Mouse (Mus musculus): ENCODE results near the gene Rtl8a. TPM values are rescaled to one million over a fixed set of nuclear protein-coding genes. Genes with fewer than 3 reads are reported as not detected.
"Not testable (repeated sequence)": the region's sequence is repeated elsewhere in the genome, so short reads cannot be mapped to it uniquely, and the experiment has no call there.

Rtl8a gene
- polyA plus RNA-seq, 1 experiment = 46.1 TPM

GRCm38 (mm10) chrX:53645885-53646284 lies 2.4 kb upstream of the Rtl8a start:
- TF ChIP-seq POLR2A (IDR thresholded peaks at IDR 0.05; ENCODE audit: low read depth, low read length) = no peak
- no peak for TF ChIP-seq CTCF (IDR thresholded peaks at IDR 0.05; ENCODE audit: borderline replicate concordance, insufficient read depth, low read length)
- Histone ChIP-seq H3K27ac (ENCODE audit: insufficient read depth, low read length) (no peak overlapping the region), H3K4me3 (ENCODE audit: insufficient read depth, low read length) (no peak overlapping the region), H3K4me1 (ENCODE audit: control insufficient read depth, insufficient read depth, low read length) (no peaks in the 10 kb centered on the region)

GRCm38 (mm10) chrX:53642604-53642979 lies 890 bp downstream of the Rtl8a start:
- H3K4me3 ChIP-seq (ENCODE audit: insufficient read depth, low read length); H3K27ac ChIP-seq (ENCODE audit: insufficient read depth, low read length); H3K4me1 ChIP-seq (ENCODE audit: control insufficient read depth, insufficient read depth, low read length): not testable (repeated sequence)

- H3K4me1 ChIP-seq (ENCODE audit: control insufficient read depth, insufficient read depth, low read length); H3K27ac ChIP-seq (ENCODE audit: insufficient read depth, low read length); H3K4me3 ChIP-seq (ENCODE audit: insufficient read depth, low read length): not testable (repeated sequence)
These were observed 5.4 kb downstream of the Rtl8a start for GRCm38 (mm10) chrX:53638107-53638506.

GRCm38 (mm10) chrX:53611395-53611794 lies 32.1 kb downstream of the Rtl8a start:
- H3K4me1 ChIP-seq (ENCODE audit: control insufficient read depth, insufficient read depth, low read length); H3K4me3 ChIP-seq (ENCODE audit: insufficient read depth, low read length); H3K27ac ChIP-seq (ENCODE audit: insufficient read depth, low read length): not testable (repeated sequence)

GRCm38 (mm10) chrX:53610571-53610970 lies 32.9 kb downstream of the Rtl8a start:
- no peak for TF ChIP-seq CTCF (IDR thresholded peaks at IDR 0.05; ENCODE audit: borderline replicate concordance, insufficient read depth, low read length)
- no peak for TF ChIP-seq POLR2A (IDR thresholded peaks at IDR 0.05; ENCODE audit: low read depth, low read length)
- Histone ChIP-seq H3K4me3 (ENCODE audit: insufficient read depth, low read length) (no peak overlapping the region), H3K27ac (ENCODE audit: insufficient read depth, low read length) (no peak overlapping the region), H3K4me1 (ENCODE audit: control insufficient read depth, insufficient read depth, low read length) (no peaks in the 10 kb centered on the region)

GRCm38 (mm10) chrX:53608879-53609278 lies 34.6 kb downstream of the Rtl8a start, which contains the start of gene Gm14597:
TSS of gene Gm14597 (minus strand) at chrX:53608979.
- H3K27ac ChIP-seq (ENCODE audit: insufficient read depth, low read length); H3K4me1 ChIP-seq (ENCODE audit: control insufficient read depth, insufficient read depth, low read length): not testable (repeated sequence)
- peak within 1 kb of the TSS; percentile 58 for H3K4me3 ChIP-seq (ENCODE audit: insufficient read depth, low read length)

GRCm38 (mm10) chrX:53608122-53608813 lies 35.2 kb downstream of the Rtl8a start:
- Histone ChIP-seq H3K4me1 (ENCODE audit: control insufficient read depth, insufficient read depth, low read length) (no peaks in the 10 kb centered on the region), H3K27ac (ENCODE audit: insufficient read depth, low read length) (no peak overlapping the region), H3K4me3 (ENCODE audit: insufficient read depth, low read length) (peak overlapping the region; percentile 58)
- TF ChIP-seq CTCF (IDR thresholded peaks at IDR 0.05; ENCODE audit: borderline replicate concordance, insufficient read depth, low read length) (no peak), POLR2A (IDR thresholded peaks at IDR 0.05; ENCODE audit: low read depth, low read length) (no peak)

- TF ChIP-seq CTCF (IDR thresholded peaks at IDR 0.05; ENCODE audit: borderline replicate concordance, insufficient read depth, low read length) (no peak), POLR2A (IDR thresholded peaks at IDR 0.05; ENCODE audit: low read depth, low read length) (peak; percentile 70)
- H3K4me3 ChIP-seq (ENCODE audit: insufficient read depth, low read length) = peak within 1 kb of the TSS; percentile 58
- no peak within 1 kb of the TSS for H3K27ac ChIP-seq (ENCODE audit: insufficient read depth, low read length)
- no peaks in the 10 kb centered on the region for H3K4me1 ChIP-seq (ENCODE audit: control insufficient read depth, insufficient read depth, low read length)
These were observed 36.0 kb downstream of the Rtl8a start, which contains the start of gene Rtl8c for GRCm38 (mm10) chrX:53607242-53608121. TSS of gene Rtl8c (plus strand) at chrX:53608032.

GRCm38 (mm10) chrX:53606176-53606575 lies 37.3 kb downstream of the Rtl8a start:
- H3K27ac ChIP-seq (ENCODE audit: insufficient read depth, low read length); H3K4me1 ChIP-seq (ENCODE audit: control insufficient read depth, insufficient read depth, low read length); H3K4me3 ChIP-seq (ENCODE audit: insufficient read depth, low read length): not testable (repeated sequence)

- not testable (repeated sequence) for H3K27ac ChIP-seq (ENCODE audit: insufficient read depth, low read length); H3K4me3 ChIP-seq (ENCODE audit: insufficient read depth, low read length); H3K4me1 ChIP-seq (ENCODE audit: control insufficient read depth, insufficient read depth, low read length)
These were observed 43.5 kb downstream of the Rtl8a start for GRCm38 (mm10) chrX:53599993-53600392.

Other genes starting within 250 kb of the Rtl8a start
- gene Etd, start 208.8 kb downstream of the Rtl8a start, polyA plus RNA-seq (2011; ENCODE audit: insufficient read length, low read depth, missing spikeins) = not detected in 2 replicates
- gene Rtl8c, start 35.6 kb downstream of the Rtl8a start, polyA plus RNA-seq (2011; ENCODE audit: insufficient read length, low read depth, missing spikeins) = 14.5 and 15.6 TPM in 2 replicates
- gene Gm14597, start 34.7 kb downstream of the Rtl8a start, polyA plus RNA-seq (2011; ENCODE audit: insufficient read length, low read depth, missing spikeins) = not detected in 2 replicates
- 42.5 and 45.2 TPM in 2 replicates for gene Rtl8b, start 26.7 kb upstream of the Rtl8a start, polyA plus RNA-seq (2011; ENCODE audit: insufficient read length, low read depth, missing spikeins)
- gene 4930502E18Rik, start 81.1 kb upstream of the Rtl8a start, polyA plus RNA-seq (2011; ENCODE audit: insufficient read length, low read depth, missing spikeins) = not detected in 2 replicates
- not detected in 2 replicates for gene 1700013H16Rik, start 114.1 kb upstream of the Rtl8a start, polyA plus RNA-seq (2011; ENCODE audit: insufficient read length, low read depth, missing spikeins)
- not detected in 2 replicates for gene Zfp36l3, start 132.7 kb upstream of the Rtl8a start, polyA plus RNA-seq (2011; ENCODE audit: insufficient read length, low read depth, missing spikeins)
- 1.5 TPM in 1 of 2 replicates, not detected in the other for gene Xlr, start 154.0 kb upstream of the Rtl8a start, polyA plus RNA-seq (2011; ENCODE audit: insufficient read length, low read depth, missing spikeins)